Mouse (Mus musculus) limb, embryonic 14.5 days (tissue): ENCODE measurements at regions not wholly inside any gene's neighbourhood (a gene's known extent, or its start where the extent isn't known, plus 50 kb on each side); places are given as distances from the start of the nearest gene placed in this dataset.

ENCODE experiments used
- ATAC-seq: fragments of 200-750 bp; cut with Nextera tagmentation; 2 replicates; pipeline ENCODE4 v1.8.0; 2017; ENCODE audit warnings: low read depth, moderate number of reproducible peaks, moderate TSS enrichment; ENCODE audit not compliant: low FRiP score
- DNase-seq: peaks from one replicate; pipeline ENCODE4 v3.0.0-alpha.2; 2015; ENCODE audit warnings: low spot score
- H3K27ac ChIP-seq: fragments of 300-500 bp; sonication (generic); replicated peaks from 2 replicates; pipeline ENCODE4 v1.5.1; 2014; ENCODE audit warnings: low read depth, mild to moderate bottlenecking, low read length, moderate library complexity, mixed read lengths
- H3K27me3 ChIP-seq: fragments of 300-500 bp; sonication (generic); 2 replicates; pipeline ENCODE4 v1.6.1; 2014; ENCODE audit warnings: low read length, mixed read lengths; ENCODE audit not compliant: control insufficient read depth, insufficient read depth
- H3K36me3 ChIP-seq: fragments of 300-500 bp; sonication (generic); 2 replicates; pipeline ENCODE4 v1.6.1; 2014; ENCODE audit warnings: mild to moderate bottlenecking, low read length, moderate library complexity, mixed read lengths; ENCODE audit not compliant: control insufficient read depth, insufficient read depth
- H3K4me1 ChIP-seq: fragments of 300-500 bp; sonication (generic); 2 replicates; pipeline ENCODE4 v1.6.1; 2014; ENCODE audit warnings: antibody characterized with exemption, low read length, mixed read lengths; ENCODE audit not compliant: control insufficient read depth, insufficient read depth
- H3K4me2 ChIP-seq: fragments of 300-500 bp; sonication (generic); replicated peaks from 2 replicates; pipeline ENCODE4 v1.6.1; 2014; ENCODE audit warnings: low read depth, mild to moderate bottlenecking, low read length, moderate library complexity; ENCODE audit not compliant: severe bottlenecking
- H3K4me3 ChIP-seq: fragments of 300-500 bp; sonication (generic); replicated peaks from 2 replicates; pipeline ENCODE4 v1.5.1; 2014; ENCODE audit warnings: low read length
- H3K9ac ChIP-seq: fragments of 300-500 bp; sonication (generic); 2 replicates; pipeline ENCODE4 v1.6.1; 2014; ENCODE audit warnings: mild to moderate bottlenecking, low read depth, low read length, moderate library complexity; ENCODE audit not compliant: severe bottlenecking
- H3K9me3 ChIP-seq: fragments of 300-500 bp; sonication (generic); 2 replicates; pipeline ENCODE4 v1.6.1; 2016; ENCODE audit warnings: low read length; ENCODE audit not compliant: control insufficient read depth
- POLR2A ChIP-seq: fragments of 200-500 bp; IDR thresholded peaks from 2 replicates; pipeline ENCODE4 v1.8.0; 2012; ENCODE audit warnings: inconsistent platforms, mild to moderate bottlenecking, moderate library complexity, borderline replicate concordance; ENCODE audit not compliant: insufficient read depth, insufficient read length; ENCODE audit errors: extremely low read depth
- WGBS: fragments of 180-500 bp; shearing (Covaris S2); extraction: QIAGEN DNeasy Blood & Tissue Kit; methylation state at CpG from one replicate; pipeline ENCODE4 v1.1.7; 2014; 5-methylcytosine and 5-hydroxymethylcytosine counted together

GRCm38 (mm10) chr5:74136377-74136776 is 58.7 kb upstream of the Rasl11b start:
- Histone ChIP-seq H3K27me3 (no peaks in the 10 kb centered on the region), H3K4me3 (no peak overlapping the region), H3K4me2 (no peak overlapping the region), H3K36me3 (no peaks in the 10 kb centered on the region), H3K9ac (no peak overlapping the region), H3K9me3 (no peaks in the 10 kb centered on the region), H3K27ac (no peak overlapping the region), H3K4me1 (no peaks in the 10 kb centered on the region)
- 61% methylated on average over 5 of the region's 5 CpGs for WGBS
- ATAC-seq (no peak), DNase-seq (no peak)
- TF ChIP-seq POLR2A, result no peak

DNA sequence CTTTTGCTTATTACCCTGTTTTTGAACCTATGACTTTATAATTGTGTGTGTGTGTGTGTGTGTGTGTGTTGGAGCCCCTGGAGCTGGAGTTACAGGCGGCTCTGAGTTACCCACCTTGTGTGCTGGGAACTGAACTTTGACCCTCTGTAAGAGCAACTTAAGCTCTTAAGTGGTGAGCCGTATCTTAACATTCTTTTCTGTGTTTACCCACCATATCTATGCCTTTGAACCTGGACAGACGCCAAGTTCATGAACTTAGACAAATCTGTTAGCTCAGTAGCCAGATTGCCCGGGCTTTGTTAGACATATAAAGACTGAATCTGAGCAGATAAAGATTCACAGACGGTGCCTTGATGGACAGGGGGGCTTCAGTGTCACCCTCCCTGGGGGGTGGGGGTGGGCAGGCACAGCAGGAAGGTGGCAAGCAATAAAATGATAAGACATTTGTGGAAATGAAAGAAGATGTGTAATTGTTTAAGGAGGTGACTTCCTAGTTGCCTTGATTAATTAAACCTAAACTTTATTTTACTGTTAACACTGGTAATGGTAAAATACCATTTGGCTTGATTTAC is 58.1 kb upstream of the Rasl11b start:
- H3K27ac ChIP-seq, result no peak overlapping the region
- H3K4me1 ChIP-seq, result no peaks in the 10 kb centered on the region
- WGBS, result 43% methylated on average over 5 of the region's 5 CpGs
- TF ChIP-seq POLR2A, result no peak
- no peaks in the 10 kb centered on the region for H3K9me3 ChIP-seq
- H3K27me3 ChIP-seq, result no peaks in the 10 kb centered on the region
- DNase-seq (no peak), ATAC-seq (no peak)
- H3K36me3 ChIP-seq, result no peaks in the 10 kb centered on the region
- H3K4me3 ChIP-seq, result no peak overlapping the region
- H3K9ac ChIP-seq, result no peak overlapping the region
- H3K4me2 ChIP-seq, result no peak overlapping the region

DNA sequence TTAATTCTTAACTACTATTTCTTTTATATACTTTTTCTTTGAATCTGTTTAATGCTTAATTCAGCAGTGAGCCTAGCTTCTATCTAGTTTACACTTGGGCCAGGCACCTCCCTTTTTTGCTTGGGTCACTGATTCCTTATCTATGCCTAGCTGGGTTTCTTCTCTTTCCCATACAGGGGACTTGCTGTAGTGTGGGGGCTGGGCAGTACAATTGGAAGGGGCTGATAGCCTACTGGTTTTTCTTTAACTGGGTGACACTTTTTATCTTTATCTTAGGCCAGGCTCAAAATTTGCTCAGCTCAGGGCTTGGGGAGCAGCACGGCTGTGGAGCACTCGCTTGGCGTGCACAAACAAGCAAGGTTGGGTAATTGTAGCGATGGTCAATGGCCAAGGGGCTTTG is 51.1 kb upstream of the Rasl11b start:
- Histone ChIP-seq H3K4me1 (no peaks in the 10 kb centered on the region), H3K27me3 (no peaks in the 10 kb centered on the region), H3K9ac (no peak overlapping the region), H3K36me3 (no peaks in the 10 kb centered on the region), H3K9me3 (no peaks in the 10 kb centered on the region), H3K4me3 (no peak overlapping the region), H3K27ac (no peak overlapping the region), H3K4me2 (no peak overlapping the region)
- DNase-seq (no peak), ATAC-seq (no peak)
- 87% methylated on average over 4 of the region's 4 CpGs for WGBS
- TF ChIP-seq POLR2A, result no peak

GRCm38 (mm10) chr5:74144765-74145164 is 50.3 kb upstream of the Rasl11b start:
- Histone ChIP-seq H3K27me3 (no peaks in the 10 kb centered on the region), H3K36me3 (no peaks in the 10 kb centered on the region), H3K9ac (no peak overlapping the region), H3K4me3 (no peak overlapping the region), H3K27ac (no peak overlapping the region), H3K4me2 (no peak overlapping the region), H3K9me3 (no peaks in the 10 kb centered on the region), H3K4me1 (no peaks in the 10 kb centered on the region)
- TF ChIP-seq POLR2A, result no peak
- WGBS, result 84% methylated on average over 5 of the region's 5 CpGs
- ATAC-seq (no peak), DNase-seq (no peak)
